Mouse (Mus musculus) urinary bladder, postnatal 10 days (tissue): Measurements from ENCODE around the gene E2f2.

Experiments used
- DNase-seq: peaks from one replicate; pipeline ENCODE4 v3.0.0; 2022; ENCODE audit warnings: low spot score

The E2f2 gene

GRCm38 (mm10) chr4:136240955-136241354, 68.8 kb downstream of the E2f2 start:
- no peak for DNase-seq

- no peak for DNase-seq
These were observed 70.0 kb downstream of the E2f2 start for GRCm38 (mm10) chr4:136242065-136242703.

- DNase-seq: no peak
These were observed 70.5 kb downstream of the E2f2 start for GRCm38 (mm10) chr4:136242728-136243127.

DNA sequence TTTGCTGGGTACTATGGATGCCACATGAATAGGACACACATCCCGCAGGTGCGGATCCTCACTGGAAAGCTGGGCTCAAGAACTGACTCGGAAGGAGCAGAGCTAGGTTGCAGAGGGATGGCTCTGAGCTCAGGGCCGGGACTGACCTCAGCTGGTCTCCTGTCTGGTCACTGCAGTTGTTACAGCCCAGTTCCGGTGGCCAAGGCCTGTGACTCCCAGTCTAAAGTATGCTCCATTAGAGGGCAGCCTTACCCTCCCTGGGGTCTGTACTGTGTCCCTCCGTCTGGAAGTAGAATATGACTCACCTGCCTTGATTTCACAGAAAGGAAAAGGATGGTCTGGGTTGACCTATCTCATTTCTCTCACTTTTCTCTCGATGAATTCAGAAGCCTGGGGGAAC, 72.0 kb downstream of the E2f2 start:
- no peak for DNase-seq
